Mouse (Mus musculus) limb, embryonic 14.5 days (tissue): Measurements from ENCODE around the gene Peg10. TPM values are rescaled to one million over a fixed set of nuclear protein-coding genes. Genes with fewer than 3 reads are reported as not detected.
A peak's percentile ranks its signal among the peaks of the same experiment; 100 is the strongest.
"Not testable (repeated sequence)": the region's sequence is repeated elsewhere in the genome, so short reads cannot be mapped to it uniquely, and the experiment has no call there.

Experiments
- ATAC-seq: fragments of 200-750 bp; cut with Nextera tagmentation; 2 replicates; pipeline ENCODE4 v1.8.0; 2017; ENCODE audit warnings: low read depth, moderate number of reproducible peaks, moderate TSS enrichment; ENCODE audit not compliant: low FRiP score
- DNase-seq: peaks from one replicate; pipeline ENCODE4 v3.0.0-alpha.2; 2015; ENCODE audit warnings: low spot score
- H3K27ac ChIP-seq: fragments of 300-500 bp; sonication (generic); replicated peaks from 2 replicates; pipeline ENCODE4 v1.5.1; 2014; ENCODE audit warnings: low read depth, mild to moderate bottlenecking, low read length, moderate library complexity, mixed read lengths
- H3K27me3 ChIP-seq: fragments of 300-500 bp; sonication (generic); 2 replicates; pipeline ENCODE4 v1.6.1; 2014; ENCODE audit warnings: low read length, mixed read lengths; ENCODE audit not compliant: control insufficient read depth, insufficient read depth
- H3K36me3 ChIP-seq: fragments of 300-500 bp; sonication (generic); 2 replicates; pipeline ENCODE4 v1.6.1; 2014; ENCODE audit warnings: mild to moderate bottlenecking, low read length, moderate library complexity, mixed read lengths; ENCODE audit not compliant: control insufficient read depth, insufficient read depth
- H3K4me1 ChIP-seq: fragments of 300-500 bp; sonication (generic); 2 replicates; pipeline ENCODE4 v1.6.1; 2014; ENCODE audit warnings: antibody characterized with exemption, low read length, mixed read lengths; ENCODE audit not compliant: control insufficient read depth, insufficient read depth
- H3K4me2 ChIP-seq: fragments of 300-500 bp; sonication (generic); replicated peaks from 2 replicates; pipeline ENCODE4 v1.6.1; 2014; ENCODE audit warnings: low read depth, mild to moderate bottlenecking, low read length, moderate library complexity; ENCODE audit not compliant: severe bottlenecking
- H3K4me3 ChIP-seq: fragments of 300-500 bp; sonication (generic); replicated peaks from 2 replicates; pipeline ENCODE4 v1.5.1; 2014; ENCODE audit warnings: low read length
- H3K9ac ChIP-seq: fragments of 300-500 bp; sonication (generic); 2 replicates; pipeline ENCODE4 v1.6.1; 2014; ENCODE audit warnings: mild to moderate bottlenecking, low read depth, low read length, moderate library complexity; ENCODE audit not compliant: severe bottlenecking
- H3K9me3 ChIP-seq: fragments of 300-500 bp; sonication (generic); 2 replicates; pipeline ENCODE4 v1.6.1; 2016; ENCODE audit warnings: low read length; ENCODE audit not compliant: control insufficient read depth
- POLR2A ChIP-seq: fragments of 200-500 bp; IDR thresholded peaks from 2 replicates; pipeline ENCODE4 v1.8.0; 2012; ENCODE audit warnings: inconsistent platforms, mild to moderate bottlenecking, moderate library complexity, borderline replicate concordance; ENCODE audit not compliant: insufficient read depth, insufficient read length; ENCODE audit errors: extremely low read depth
- WGBS: fragments of 180-500 bp; shearing (Covaris S2); extraction: QIAGEN DNeasy Blood & Tissue Kit; methylation state at CpG from one replicate; pipeline ENCODE4 v1.1.7; 2014; 5-methylcytosine and 5-hydroxymethylcytosine counted together
- polyA plus RNA-seq, 2 experiments: library from polyadenylated mRNA; depleted of rRNA in 1 of 2; stranded (reverse) in 1 of 2; unstranded in 1 of 2; fragments of >200 nt; fragmentation: Nextera tagmentation in 1 of 2; extraction: Ambion mirVana in 1 of 2; gene quantifications; 2 replicates each; pipeline versions ENCODE4 v1.2.1 to v1.2.3; 2012 to 2014

The Peg10 gene
- polyA plus RNA-seq, 2 experiments, result 13.8 to 138 TPM

- Histone ChIP-seq H3K4me3 (no peak overlapping the region), H3K27me3 (no peaks in the 10 kb centered on the region), H3K27ac (no peak overlapping the region), H3K9ac (no peak overlapping the region), H3K4me1 (no peaks in the 10 kb centered on the region), H3K36me3 (no peaks in the 10 kb centered on the region), H3K4me2 (no peak overlapping the region), H3K9me3 (no peaks in the 10 kb centered on the region)
- WGBS, result 44% methylated on average over 2 of the region's 2 CpGs
- peak; percentile 91 for ATAC-seq
- DNase-seq, result no peak
- TF ChIP-seq POLR2A, result no peak
Observed at GRCm38 (mm10) chr6:4762252-4762651, 15.1 kb downstream of the Peg10 start.

GRCm38 (mm10) chr6:4796281-4796680 is 49.2 kb downstream of the Peg10 start:
- TF ChIP-seq POLR2A, result no peak
- Histone ChIP-seq H3K4me3 (no peak overlapping the region), H3K36me3 (no peaks in the 10 kb centered on the region), H3K4me2 (no peak overlapping the region), H3K27me3 (no peaks in the 10 kb centered on the region), H3K9ac (no peak overlapping the region), H3K27ac (no peak overlapping the region), H3K4me1 (peaks cover 8% of the 10 kb centered on the region; the same call in 1 of the 2 replicates), H3K9me3 (no peaks in the 10 kb centered on the region)
- no peak for DNase-seq
- no peak for ATAC-seq
- WGBS, result 90% methylated on average over 1 of the region's 1 CpGs

- H3K27me3 ChIP-seq, H3K9ac ChIP-seq, H3K4me2 ChIP-seq, H3K27ac ChIP-seq, H3K4me1 ChIP-seq, DNase-seq, H3K36me3 ChIP-seq, H3K9me3 ChIP-seq, H3K4me3 ChIP-seq, ATAC-seq: not testable (repeated sequence)
Observed at GRCm38 (mm10) chr6:4797317-4797716, 50.2 kb downstream of the Peg10 start.

- 72% methylated on average over 2 of the region's 2 CpGs for WGBS
- no peaks in the 10 kb centered on the region for H3K27me3 ChIP-seq
- ATAC-seq (no peak), DNase-seq (no peak)
- no peak for TF ChIP-seq POLR2A
- H3K4me3 ChIP-seq, result no peak overlapping the region
- H3K4me1 ChIP-seq, result 0 out of 2 replicates have a peak, but pooled peaks cover 2% of the 10 kb centered on the region
- H3K36me3 ChIP-seq, result no peaks in the 10 kb centered on the region
- no peak overlapping the region for H3K4me2 ChIP-seq
- no peak overlapping the region for H3K27ac ChIP-seq
- H3K9ac ChIP-seq, result no peak overlapping the region
- no peaks in the 10 kb centered on the region for H3K9me3 ChIP-seq
Observed at GRCm38 (mm10) chr6:4798382-4798781, 51.3 kb downstream of the Peg10 start.

- no peaks in the 10 kb centered on the region for H3K4me1 ChIP-seq
- WGBS, result 74% methylated on average over 2 of the region's 2 CpGs
Observed at GRCm38 (mm10) chr6:4799359-4799758, 52.3 kb downstream of the Peg10 start.

GRCm38 (mm10) chr6:4806981-4807380 is 59.9 kb downstream of the Peg10 start:
- Histone ChIP-seq H3K4me3 (no peak overlapping the region), H3K27ac (no peak overlapping the region), H3K27me3 (no peaks in the 10 kb centered on the region), H3K9me3 (no peaks in the 10 kb centered on the region), H3K9ac (no peak overlapping the region), H3K4me2 (0 out of 2 replicates have a peak overlapping the region, but pooled peaks have one; percentile 21), H3K36me3 (no peaks in the 10 kb centered on the region), H3K4me1 (peaks cover 17% of the 10 kb centered on the region)
- DNase-seq, result no peak
- no peak for TF ChIP-seq POLR2A
- ATAC-seq, result no peak
- WGBS, result 11% methylated on average over 12 of the region's 12 CpGs

More at GRCm38 (mm10) chr6:4799359-4799758, 52.3 kb downstream of the Peg10 start:
- Histone ChIP-seq H3K4me2 (no peak overlapping the region), H3K36me3 (no peaks in the 10 kb centered on the region), H3K9ac (no peak overlapping the region), H3K27ac (no peak overlapping the region), H3K27me3 (no peaks in the 10 kb centered on the region), H3K9me3 (no peaks in the 10 kb centered on the region), H3K4me3 (no peak overlapping the region)
- no peak for TF ChIP-seq POLR2A
- DNase-seq (no peak), ATAC-seq (no peak)

Other genes starting within 250 kb of the Peg10 start
- gene Col1a2, start 242.5 kb upstream of the Peg10 start, polyA plus RNA-seq (2012; rRNA removed), result 1,303 and 1,310 TPM in 2 replicates
- gene Col1a2, start 242.5 kb upstream of the Peg10 start, polyA plus RNA-seq (2014; fragmentation: Nextera tagmentation; extraction: Ambion mirVana), result 1,790 and 1,964 TPM in 2 replicates
- gene Casd1, start 146.5 kb upstream of the Peg10 start, polyA plus RNA-seq (2012; rRNA removed), result 44.2 and 52.3 TPM in 2 replicates
- gene Casd1, start 146.5 kb upstream of the Peg10 start, polyA plus RNA-seq (2014; fragmentation: Nextera tagmentation; extraction: Ambion mirVana), result 36.3 and 42.8 TPM in 2 replicates
- 54.8 and 62.0 TPM in 2 replicates for gene Sgce, start 99 bp upstream of the Peg10 start, polyA plus RNA-seq (2012; rRNA removed)
- gene Sgce, start 99 bp upstream of the Peg10 start, polyA plus RNA-seq (2014; fragmentation: Nextera tagmentation; extraction: Ambion mirVana), result 63.6 and 66.1 TPM in 2 replicates
- gene Ppp1r9a, start 155.6 kb downstream of the Peg10 start, polyA plus RNA-seq (2012; rRNA removed), result 33.8 and 33.9 TPM in 2 replicates
- 18.9 and 23.2 TPM in 2 replicates for gene Ppp1r9a, start 155.6 kb downstream of the Peg10 start, polyA plus RNA-seq (2014; fragmentation: Nextera tagmentation; extraction: Ambion mirVana)